In genomic region chr14:76797518-76797917, GRCm38 (mm10) we compare ENCODE assay signal across 20 mouse cellular contexts.
DNase-seq lines count a peak whose midpoint lies in the region; ATAC-seq and TF ChIP-seq lines count a peak whose summit lies in the region.
"Had no signal": no experiment of that assay in that cellular context is flagged by ENCODE, and none has a peak within 500 bp of the region (broad histone marks: within the 10 kb centered on the region; RNA-seq: fewer than 3 reads in every experiment).

No protein-coding gene starts in this region.

- no peaks in the 10 kb centered on the region for H3K36me3 ChIP-seq in heart, embryonic 16.5 days (ENCODE audit: control insufficient read depth, insufficient read depth)
- no peaks in the 10 kb centered on the region for H3K36me3 ChIP-seq in limb, embryonic 13.5 days
- no peaks in the 10 kb centered on the region for H3K36me3 ChIP-seq in liver, embryonic 11.5 days (ENCODE audit: control insufficient read depth, insufficient read depth, low read length)
- H3K36me3 ChIP-seq in small intestine, adult 2 months (ENCODE audit: control insufficient read depth, insufficient read depth, low read length) = no peaks in the 10 kb centered on the region
- H3K36me3 ChIP-seq in neural tube, embryonic 15.5 days = no peaks in the 10 kb centered on the region
- H3K36me3 ChIP-seq: forebrain, embryonic 15.5 days had no signal

- no peak overlapping the region for H3K4me2 ChIP-seq in heart, embryonic 16.5 days (ENCODE audit: low read depth, low read length)
- H3K4me2 ChIP-seq in limb, embryonic 13.5 days (replicated peaks) = no peak overlapping the region
- H3K4me2 ChIP-seq in liver, embryonic 11.5 days = no peak overlapping the region
- H3K4me2 ChIP-seq in neural tube, embryonic 15.5 days = no peak overlapping the region
- H3K4me2 ChIP-seq: forebrain, embryonic 15.5 days had no signal

- no peaks in the 10 kb centered on the region for H3K9me3 ChIP-seq in heart, embryonic 16.5 days (replicated peaks; ENCODE audit: control insufficient read depth, low read length)
- H3K9me3 ChIP-seq in limb, embryonic 13.5 days = no peaks in the 10 kb centered on the region
- H3K9me3 ChIP-seq in liver, embryonic 11.5 days (ENCODE audit: control insufficient read depth, low read length) = no peaks in the 10 kb centered on the region
- H3K9me3 ChIP-seq in neural tube, embryonic 15.5 days (replicated peaks) = no peaks in the 10 kb centered on the region
- H3K9me3 ChIP-seq: forebrain, embryonic 15.5 days; megakaryocyte, embryonic 14.5 days had no signal

- no peak overlapping the region for H3K4me3 ChIP-seq in heart, embryonic 16.5 days (ENCODE audit: low read length)
- H3K4me3 ChIP-seq in limb, embryonic 13.5 days = no peak overlapping the region
- H3K4me3 ChIP-seq in liver, embryonic 11.5 days (ENCODE audit: low read depth, low read length) = no peak overlapping the region
- no peak overlapping the region for H3K4me3 ChIP-seq in small intestine, adult 2 months (ENCODE audit: low read depth, low read length)
- no peak overlapping the region for H3K4me3 ChIP-seq in neural tube, embryonic 15.5 days (replicated peaks)
- H3K4me3 ChIP-seq: erythroblast, embryonic 14.5 days; forebrain, embryonic 15.5 days; heart, adult 2 months; megakaryocyte, embryonic 14.5 days had no signal

- H3K4me1 ChIP-seq in heart, embryonic 16.5 days (ENCODE audit: control insufficient read depth, insufficient read depth, low read length) = peaks cover 3% of the 10 kb centered on the region
- H3K4me1 ChIP-seq in limb, embryonic 13.5 days = peaks cover 48% of the 10 kb centered on the region
- peaks cover 7% of the 10 kb centered on the region for H3K4me1 ChIP-seq in liver, embryonic 11.5 days (replicated peaks; ENCODE audit: control insufficient read depth, insufficient read depth, low read length)
- peaks cover 11% of the 10 kb centered on the region for H3K4me1 ChIP-seq in small intestine, adult 2 months (ENCODE audit: control insufficient read depth, insufficient read depth, insufficient read length, low read length)
- H3K4me1 ChIP-seq in neural tube, embryonic 15.5 days = peaks cover 18% of the 10 kb centered on the region

- no peak overlapping the region for H3K9ac ChIP-seq in heart, embryonic 16.5 days (ENCODE audit: low read length)
- no peak overlapping the region for H3K9ac ChIP-seq in limb, embryonic 13.5 days
- H3K9ac ChIP-seq in liver, embryonic 11.5 days (ENCODE audit: low read depth, low read length) = no peak overlapping the region
- no peak overlapping the region for H3K9ac ChIP-seq in neural tube, embryonic 15.5 days (replicated peaks)
- H3K9ac ChIP-seq: forebrain, embryonic 15.5 days had no signal

- 38% methylated on average over 6 of the region's 6 CpGs for WGBS in heart, embryonic 16.5 days
- 82% methylated on average over 6 of the region's 6 CpGs for WGBS in limb, embryonic 13.5 days
- 49% methylated on average over 6 of the region's 6 CpGs for WGBS in liver, embryonic 11.5 days
- WGBS in small intestine, adult 2 months = 29% methylated on average over 6 of the region's 6 CpGs
- 90% methylated on average over 6 of the region's 6 CpGs for WGBS in neural tube, embryonic 15.5 days

- 0 out of 2 replicates have a peak, but pooled peaks have one; percentile 32 for ATAC-seq in heart, embryonic 16.5 days (replicated peaks; ENCODE audit: extremely low read depth, insufficient read depth, low FRiP score)
- ATAC-seq in limb, embryonic 13.5 days (ENCODE audit: low FRiP score, low read depth) = no peak
- peak; percentile 43 for ATAC-seq in liver, embryonic 11.5 days (replicated peaks; ENCODE audit: low FRiP score)
- ATAC-seq in neural tube, embryonic 15.5 days (ENCODE audit: low FRiP score) = no peak
- ATAC-seq: forebrain, embryonic 15.5 days; hindbrain, postnatal 0 days had no signal

- no peaks in the 10 kb centered on the region for H3K27me3 ChIP-seq in heart, embryonic 16.5 days (ENCODE audit: control insufficient read depth, insufficient read depth, low read length)
- H3K27me3 ChIP-seq in limb, embryonic 13.5 days = no peaks in the 10 kb centered on the region
- H3K27me3 ChIP-seq in liver, embryonic 11.5 days (replicated peaks; ENCODE audit: control insufficient read depth, insufficient read depth, low read length) = no peaks in the 10 kb centered on the region
- H3K27me3 ChIP-seq in small intestine, adult 2 months (ENCODE audit: control insufficient read depth, insufficient read depth, low read length) = no peaks in the 10 kb centered on the region
- no peaks in the 10 kb centered on the region for H3K27me3 ChIP-seq in neural tube, embryonic 15.5 days (replicated peaks)
- H3K27me3 ChIP-seq: forebrain, embryonic 15.5 days had no signal

- TF ChIP-seq POLR2A in small intestine, adult 2 months (IDR thresholded peaks at IDR 0.05; ENCODE audit: low read depth, low read length) = no peak

- no peak for DNase-seq in heart, postnatal 10 days
- no peak for DNase-seq in liver, embryonic 11.5 days (ENCODE audit: low spot score)
- no peak for DNase-seq in lung, postnatal 25 days (ENCODE audit: low spot score)
- DNase-seq: cerebellum, adult 2 months; gastrocnemius, postnatal 14 days; heart, adult 2 months; kidney, adult 8-10 months; kidney, postnatal 25 days; lung, adult 18-20 months; lung, postnatal 14 days; midbrain, embryonic 14.5 days; thymus, adult 2 months had no signal

- no peak overlapping the region for H3K27ac ChIP-seq in heart, embryonic 16.5 days (ENCODE audit: low read length)
- peak overlapping the region; percentile 89; the same call in 1 of the 2 replicates for H3K27ac ChIP-seq in limb, embryonic 13.5 days
- no peak overlapping the region for H3K27ac ChIP-seq in liver, embryonic 11.5 days (ENCODE audit: low read depth, low read length)
- H3K27ac ChIP-seq in small intestine, adult 2 months (ENCODE audit: insufficient read depth, low read depth, low read length) = 0 out of 2 replicates have a peak overlapping the region, but pooled peaks have one; percentile 46
- H3K27ac ChIP-seq in neural tube, embryonic 15.5 days (replicated peaks) = no peak overlapping the region
- H3K27ac ChIP-seq: forebrain, embryonic 15.5 days; heart, adult 2 months; hindbrain, postnatal 0 days had no signal

- TF ChIP-seq CTCF in small intestine, adult 2 months (IDR thresholded peaks at IDR 0.05; ENCODE audit: extremely low read depth, insufficient read length, insufficient replicate concordance, low read depth, low read length) = no peak

- intact Hi-C loops in heart, postnatal 10 days (cut with DNase I) = no loop called here

Comparison
In these comparisons a context has a peak if more than half of its experiments do, and no peak if none do; other contexts are left out.
1. ATAC-seq: peak in heart, embryonic 16.5 days (single experiment) and liver, embryonic 11.5 days (single experiment); none in limb, embryonic 13.5 days (single experiment) and neural tube, embryonic 15.5 days (single experiment).
2. H3K27ac ChIP-seq: peak in limb, embryonic 13.5 days (single experiment) and small intestine, adult 2 months (single experiment); none in heart, embryonic 16.5 days (single experiment), liver, embryonic 11.5 days (single experiment) and neural tube, embryonic 15.5 days (single experiment).